Mouse (Mus musculus): ENCODE data around the gene 4931406C07Rik.

- TF ChIP-seq CTCF (IDR thresholded peaks at IDR 0.05; ENCODE audit: borderline replicate concordance, insufficient read depth, low read length), result no peak
- no peak for TF ChIP-seq POLR2A (IDR thresholded peaks at IDR 0.05; ENCODE audit: low read depth, low read length)
These were observed 43.7 kb upstream of the 4931406C07Rik start for GRCm38 (mm10) chr9:15349925-15350324.

All from embryonic fibroblast, embryonic 13.5 days (primary cell).